Mouse (Mus musculus): ENCODE measurements at regions not wholly inside any gene's neighbourhood (a gene's known extent, or its start where the extent isn't known, plus 50 kb on each side); places are given as distances from the start of the nearest gene placed in this dataset.
"Not testable (repeated sequence)": the region's sequence is repeated elsewhere in the genome, so short reads cannot be mapped to it uniquely, and the experiment has no call there.

- DNase-seq: no peak
These were observed 147.9 kb upstream of the Krtap11-1 start for GRCm38 (mm10) chr16:89718921-89719320.

- not testable (repeated sequence) for DNase-seq
These were observed 144.7 kb upstream of the Krtap11-1 start for GRCm38 (mm10) chr16:89715716-89716115.

- no peak for DNase-seq
These were observed 133.3 kb upstream of the Krtap11-1 start for GRCm38 (mm10) chr16:89704316-89704715.

- no peak for DNase-seq
These were observed 132.2 kb upstream of the Krtap11-1 start for GRCm38 (mm10) chr16:89703158-89703557.

GRCm38 (mm10) chr16:89702406-89702805 lies 131.4 kb upstream of the Krtap11-1 start:
- DNase-seq: no peak

GRCm38 (mm10) chr16:89701741-89702140 lies 130.8 kb upstream of the Krtap11-1 start:
- DNase-seq: no peak

- DNase-seq: no peak
These were observed 128.7 kb upstream of the Krtap11-1 start for GRCm38 (mm10) chr16:89699710-89700109.

- DNase-seq: peak in 1 of 2 experiments; percentile 5
These were observed 124.8 kb upstream of the Krtap11-1 start for GRCm38 (mm10) chr16:89695833-89696232.

GRCm38 (mm10) chr16:89695406-89695805 lies 124.4 kb upstream of the Krtap11-1 start:
- no peak for DNase-seq

GRCm38 (mm10) chr16:89693321-89693720 lies 122.3 kb upstream of the Krtap11-1 start:
- DNase-seq: no peak

GRCm38 (mm10) chr16:89679438-89679837 lies 108.5 kb upstream of the Krtap11-1 start:
- DNase-seq: no peak

- DNase-seq: no peak
These were observed 107.5 kb upstream of the Krtap11-1 start for GRCm38 (mm10) chr16:89678446-89679015.

- DNase-seq: no peak
These were observed 104.2 kb upstream of the Krtap11-1 start for GRCm38 (mm10) chr16:89675009-89675785.

GRCm38 (mm10) chr16:89674159-89674902 lies 103.3 kb upstream of the Krtap11-1 start:
- DNase-seq: no peak

- DNase-seq: no peak
These were observed 100.3 kb upstream of the Krtap11-1 start for GRCm38 (mm10) chr16:89671188-89671726.

GRCm38 (mm10) chr16:89660071-89660470 lies 89.1 kb upstream of the Krtap11-1 start:
- DNase-seq: no peak

GRCm38 (mm10) chr16:89656036-89656435 lies 85.1 kb upstream of the Krtap11-1 start:
- DNase-seq: no peak

GRCm38 (mm10) chr16:89648651-89649050 lies 77.7 kb upstream of the Krtap11-1 start:
- no peak for DNase-seq

- no peak for DNase-seq
These were observed 63.1 kb upstream of the Krtap11-1 start for GRCm38 (mm10) chr16:89633917-89634601.

GRCm38 (mm10) chr16:89632114-89632622 lies 61.2 kb upstream of the Krtap11-1 start:
- no peak for DNase-seq

- DNase-seq: no peak
These were observed 60.6 kb upstream of the Krtap11-1 start for GRCm38 (mm10) chr16:89631396-89632113.

- no peak for DNase-seq
These were observed 54.7 kb upstream of the Krtap11-1 start for GRCm38 (mm10) chr16:89625710-89626109.

All from lung, postnatal 4 days (tissue).